Mouse (Mus musculus): ENCODE measurements around the gene Olfr1312. TPM values are rescaled to one million over a fixed set of nuclear protein-coding genes. Genes with fewer than 3 reads are reported as not detected.
"Not testable (repeated sequence)": the region's sequence is repeated elsewhere in the genome, so short reads cannot be mapped to it uniquely, and the experiment has no call there.

The Olfr1312 gene
- polyA plus RNA-seq (2015; fragmentation: Nextera tagmentation; extraction: Ambion mirVana) = not detected in 2 replicates

- Histone ChIP-seq H3K4me1 (replicated peaks) (no peaks in the 10 kb centered on the region), H3K4me3 (no peak within 1 kb of the TSS), H3K4me2 (no peak within 1 kb of the TSS), H3K36me3 (no peaks in the 10 kb centered on the region), H3K9me3 (no peaks in the 10 kb centered on the region), H3K27me3 (no peaks in the 10 kb centered on the region), H3K9ac (no peak within 1 kb of the TSS), H3K27ac (no peak within 1 kb of the TSS)
- WGBS = 57% methylated on average over 1 of the region's 1 CpGs
- no peak for ATAC-seq (ENCODE audit: low FRiP score)
Measured at GRCm38 (mm10) chr2:112050138-112050537, at the start of gene Olfr1312. Gene Olfr1312 (minus strand): TSS chr2:112050238.

- ATAC-seq (ENCODE audit: low FRiP score) = no peak
- H3K4me2 ChIP-seq = no peak within 1 kb of the TSS
- H3K9ac ChIP-seq = no peak within 1 kb of the TSS
- no peak within 1 kb of the TSS for H3K4me3 ChIP-seq
- H3K36me3 ChIP-seq = no peaks in the 10 kb centered on the region
- H3K27me3 ChIP-seq = no peaks in the 10 kb centered on the region
- H3K9me3 ChIP-seq = no peaks in the 10 kb centered on the region
- no peaks in the 10 kb centered on the region for H3K4me1 ChIP-seq (replicated peaks)
- no peak within 1 kb of the TSS for H3K27ac ChIP-seq
Measured at GRCm38 (mm10) chr2:112096681-112097080, 46.6 kb upstream of the Olfr1312 start, which contains the start of gene Olfr1314. Gene Olfr1314 (minus strand): TSS chr2:112096781.

- 0 out of 2 replicates have a peak, but pooled peaks cover 5% of the 10 kb centered on the region for H3K9me3 ChIP-seq
- H3K27me3 ChIP-seq = no peaks in the 10 kb centered on the region
- ATAC-seq (ENCODE audit: low FRiP score) = no peak
- H3K4me2 ChIP-seq = no peak within 1 kb of the TSS
- no peak within 1 kb of the TSS for H3K4me3 ChIP-seq
- H3K36me3 ChIP-seq = no peaks in the 10 kb centered on the region
- no peak within 1 kb of the TSS for H3K27ac ChIP-seq
- no peaks in the 10 kb centered on the region for H3K4me1 ChIP-seq (replicated peaks)
- H3K9ac ChIP-seq = no peak within 1 kb of the TSS
Measured at GRCm38 (mm10) chr2:112077743-112078142, 27.7 kb upstream of the Olfr1312 start, which contains the start of gene Olfr1313. Gene Olfr1313 (minus strand): TSS chr2:112077843.

GRCm38 (mm10) chr2:112026971-112027370, 23.1 kb downstream of the Olfr1312 start:
- 48% methylated on average over 6 of the region's 6 CpGs for WGBS
- ATAC-seq (ENCODE audit: low FRiP score); H3K27ac ChIP-seq: not testable (repeated sequence)

GRCm38 (mm10) chr2:112024312-112024711, 25.7 kb downstream of the Olfr1312 start, which contains the start of gene Olfr1311:
Gene Olfr1311 (minus strand): TSS chr2:112024412.
- Histone ChIP-seq H3K4me1 (replicated peaks) (no peaks in the 10 kb centered on the region), H3K4me2 (no peak within 1 kb of the TSS), H3K9ac (no peak within 1 kb of the TSS), H3K27ac (no peak within 1 kb of the TSS), H3K9me3 (no peaks in the 10 kb centered on the region), H3K36me3 (no peaks in the 10 kb centered on the region), H3K27me3 (no peaks in the 10 kb centered on the region), H3K4me3 (no peak within 1 kb of the TSS)
- no peak for ATAC-seq (ENCODE audit: low FRiP score)
- 94% methylated on average over 2 of the region's 2 CpGs for WGBS

More at GRCm38 (mm10) chr2:112026971-112027370, 23.1 kb downstream of the Olfr1312 start:
- not testable (repeated sequence) for H3K9ac ChIP-seq; H3K27me3 ChIP-seq; H3K4me3 ChIP-seq; H3K4me2 ChIP-seq; H3K9me3 ChIP-seq; H3K36me3 ChIP-seq; H3K4me1 ChIP-seq (replicated peaks)

- no peaks in the 10 kb centered on the region for H3K36me3 ChIP-seq
- 88% methylated on average over 3 of the region's 3 CpGs for WGBS
- H3K4me1 ChIP-seq (replicated peaks) = no peaks in the 10 kb centered on the region
- no peaks in the 10 kb centered on the region for H3K9me3 ChIP-seq
- no peak overlapping the region for H3K4me3 ChIP-seq
- ATAC-seq (ENCODE audit: low FRiP score) = no peak
- no peaks in the 10 kb centered on the region for H3K27me3 ChIP-seq
- H3K4me2 ChIP-seq = no peak overlapping the region
- H3K9ac ChIP-seq = no peak overlapping the region
- no peak overlapping the region for H3K27ac ChIP-seq
Measured at GRCm38 (mm10) chr2:112014900-112015299, 35.1 kb downstream of the Olfr1312 start.

- no peaks in the 10 kb centered on the region for H3K27me3 ChIP-seq
- H3K27ac ChIP-seq = no peak within 1 kb of the TSS
- H3K4me1 ChIP-seq (replicated peaks) = no peaks in the 10 kb centered on the region
- no peak within 1 kb of the TSS for H3K9ac ChIP-seq
- H3K4me2 ChIP-seq = no peak within 1 kb of the TSS
- no peak within 1 kb of the TSS for H3K4me3 ChIP-seq
- ATAC-seq (ENCODE audit: low FRiP score) = no peak
- no peaks in the 10 kb centered on the region for H3K36me3 ChIP-seq
- H3K9me3 ChIP-seq = no peaks in the 10 kb centered on the region
Measured at GRCm38 (mm10) chr2:112012608-112013007, 37.4 kb downstream of the Olfr1312 start, which contains the start of gene Olfr1310. Gene Olfr1310 (minus strand): TSS chr2:112012708.

GRCm38 (mm10) chr2:111990181-111990580, 59.9 kb downstream of the Olfr1312 start, which contains the start of gene Olfr1309:
Gene Olfr1309 (minus strand): TSS chr2:111990281.
- Histone ChIP-seq H3K4me3 (no peak within 1 kb of the TSS), H3K36me3 (no peaks in the 10 kb centered on the region), H3K4me1 (replicated peaks) (no peaks in the 10 kb centered on the region), H3K9me3 (no peaks in the 10 kb centered on the region), H3K27ac (no peak within 1 kb of the TSS), H3K9ac (no peak within 1 kb of the TSS), H3K4me2 (no peak within 1 kb of the TSS), H3K27me3 (no peaks in the 10 kb centered on the region)
- 76% methylated on average over 1 of the region's 1 CpGs for WGBS
- ATAC-seq (ENCODE audit: low FRiP score) = no peak

Other genes starting within 250 kb of the Olfr1312 start
- not detected in 2 replicates for gene Olfr1303, start 229.9 kb downstream of the Olfr1312 start, polyA plus RNA-seq (2015; fragmentation: Nextera tagmentation; extraction: Ambion mirVana)
- not detected in 2 replicates for gene Olfr1305, start 173.1 kb downstream of the Olfr1312 start, polyA plus RNA-seq (2015; fragmentation: Nextera tagmentation; extraction: Ambion mirVana)
- not detected in 2 replicates for gene Olfr1306, start 134.0 kb downstream of the Olfr1312 start, polyA plus RNA-seq (2015; fragmentation: Nextera tagmentation; extraction: Ambion mirVana)
- not detected in 2 replicates for gene Olfr1307, start 100.8 kb downstream of the Olfr1312 start, polyA plus RNA-seq (2015; fragmentation: Nextera tagmentation; extraction: Ambion mirVana)
- not detected in 2 replicates for gene Olfr1308, start 85.3 kb downstream of the Olfr1312 start, polyA plus RNA-seq (2015; fragmentation: Nextera tagmentation; extraction: Ambion mirVana)
- not detected in 2 replicates for gene Olfr1309, start 60.0 kb downstream of the Olfr1312 start, polyA plus RNA-seq (2015; fragmentation: Nextera tagmentation; extraction: Ambion mirVana)
- gene Olfr1310, start 37.5 kb downstream of the Olfr1312 start, polyA plus RNA-seq (2015; fragmentation: Nextera tagmentation; extraction: Ambion mirVana) = not detected in 2 replicates
- not detected in 2 replicates for gene Olfr1311, start 25.8 kb downstream of the Olfr1312 start, polyA plus RNA-seq (2015; fragmentation: Nextera tagmentation; extraction: Ambion mirVana)
- gene Olfr1313, start 27.6 kb upstream of the Olfr1312 start, polyA plus RNA-seq (2015; fragmentation: Nextera tagmentation; extraction: Ambion mirVana) = not detected in 2 replicates
- not detected in 2 replicates for gene Olfr1314, start 46.5 kb upstream of the Olfr1312 start, polyA plus RNA-seq (2015; fragmentation: Nextera tagmentation; extraction: Ambion mirVana)
- gene Olfr1315-ps1, start 65.2 kb upstream of the Olfr1312 start, polyA plus RNA-seq (2015; fragmentation: Nextera tagmentation; extraction: Ambion mirVana) = not detected in 2 replicates
- not detected in 2 replicates for gene Olfr1316, start 84.7 kb upstream of the Olfr1312 start, polyA plus RNA-seq (2015; fragmentation: Nextera tagmentation; extraction: Ambion mirVana)
- not detected in 2 replicates for gene Olfr1317, start 90.1 kb upstream of the Olfr1312 start, polyA plus RNA-seq (2015; fragmentation: Nextera tagmentation; extraction: Ambion mirVana)
- not detected in 2 replicates for gene Olfr1318, start 104.0 kb upstream of the Olfr1312 start, polyA plus RNA-seq (2015; fragmentation: Nextera tagmentation; extraction: Ambion mirVana)
- 14.9 and 15.5 TPM in 2 replicates for gene Lpcat4, start 189.2 kb upstream of the Olfr1312 start, polyA plus RNA-seq (2015; fragmentation: Nextera tagmentation; extraction: Ambion mirVana)
- 0.05 TPM in 1 of 2 replicates, not detected in the other for gene Nutm1, start 209.1 kb upstream of the Olfr1312 start, polyA plus RNA-seq (2015; fragmentation: Nextera tagmentation; extraction: Ambion mirVana)
- 154 and 160 TPM in 2 replicates for gene Nop10, start 211.7 kb upstream of the Olfr1312 start, polyA plus RNA-seq (2015; fragmentation: Nextera tagmentation; extraction: Ambion mirVana)
- gene Slc12a6, start 215.6 kb upstream of the Olfr1312 start, polyA plus RNA-seq (2015; fragmentation: Nextera tagmentation; extraction: Ambion mirVana) = 16.5 and 17.2 TPM in 2 replicates
- not detected in 2 replicates for gene Gm21985, start 216.1 kb upstream of the Olfr1312 start, polyA plus RNA-seq (2015; fragmentation: Nextera tagmentation; extraction: Ambion mirVana)